In the genomic region with DNA sequence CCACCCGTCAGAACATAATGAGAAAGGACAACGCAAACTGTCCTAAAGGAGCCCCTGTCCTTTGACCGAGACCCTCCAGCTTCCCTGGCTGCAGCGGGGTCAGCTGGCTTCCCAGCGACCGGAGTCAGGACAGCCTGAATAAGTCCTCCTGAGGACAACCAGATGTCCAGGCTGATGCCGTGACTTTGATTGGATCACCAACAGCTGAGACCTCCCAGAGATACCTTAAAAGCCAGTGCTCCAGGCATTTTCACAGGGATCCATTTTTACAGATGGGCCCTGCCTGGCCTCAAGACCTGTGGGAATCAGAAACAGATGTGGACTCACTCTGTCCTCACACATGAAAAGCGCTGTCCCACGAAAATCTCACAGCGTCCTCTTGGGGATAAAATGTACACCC, we compare ENCODE assay signal across 22 mouse cellular contexts.
DNase-seq lines count a peak whose midpoint lies in the region; ATAC-seq lines count a peak whose summit lies in the region.
"Had no signal": no experiment of that assay in that cellular context is flagged by ENCODE, and none has a peak within 500 bp of the region (broad histone marks: within the 10 kb centered on the region; RNA-seq: fewer than 3 reads in every experiment).

No protein-coding gene starts in this region.

- DNase-seq in hindbrain, embryonic 11.5 days (ENCODE audit: low spot score), result peak; percentile 22
- DNase-seq in embryo, embryonic 11 days, result peak; percentile 61
- peak; percentile 46 for DNase-seq in hindlimb bud, embryonic 11.5 days (ENCODE audit: extremely low spot score, low read depth, low spot score)
- DNase-seq in yolk sac, embryonic 10.5 days (ENCODE audit: low spot score), result peak; percentile 24
- DNase-seq in urinary bladder, adult 18-20 months (ENCODE audit: low spot score in 2 of 2), result no peak
- DNase-seq: adrenal gland, postnatal 25 days; B cell, adult 2 months; cerebellum, adult 18-20 months; gastrocnemius, postnatal 36 days; heart, postnatal 10 days; kidney, adult 11 months; thymus, postnatal 25 days had no signal

- ATAC-seq in hindbrain, embryonic 11.5 days (ENCODE audit: low FRiP score), result no peak
- ATAC-seq in hindbrain, embryonic 12.5 days (ENCODE audit: low FRiP score), result no peak
- no peak for ATAC-seq in cerebellum, adult (ENCODE audit: insufficient number of reproducible peaks, low FRiP score, low TSS enrichment)
- ATAC-seq: forebrain, embryonic 14.5 days; hindbrain, postnatal 0 days; lung, postnatal 0 days; midbrain, embryonic 16.5 days had no signal

- no peaks in the 10 kb centered on the region for H3K36me3 ChIP-seq in hindbrain, embryonic 11.5 days (ENCODE audit: control insufficient read depth, insufficient read depth, low read length)
- no peaks in the 10 kb centered on the region for H3K36me3 ChIP-seq in hindbrain, embryonic 12.5 days
- H3K36me3 ChIP-seq: heart, embryonic 10.5 days; limb, embryonic 15.5 days; liver, embryonic 15.5 days had no signal

- H3K27ac ChIP-seq in hindbrain, embryonic 11.5 days (ENCODE audit: low read depth, low read length), result no peak overlapping the region
- no peak overlapping the region for H3K27ac ChIP-seq in hindbrain, embryonic 12.5 days
- H3K27ac ChIP-seq: heart, embryonic 10.5 days; hindbrain, postnatal 0 days; kidney, postnatal 0 days; limb, embryonic 15.5 days; liver, embryonic 15.5 days had no signal

- H3K4me2 ChIP-seq in hindbrain, embryonic 11.5 days (replicated peaks; ENCODE audit: low read depth, low read length), result no peak overlapping the region
- no peak overlapping the region for H3K4me2 ChIP-seq in hindbrain, embryonic 12.5 days (replicated peaks)
- H3K4me2 ChIP-seq: limb, embryonic 15.5 days; liver, embryonic 15.5 days had no signal

- H3K4me3 ChIP-seq in hindbrain, embryonic 11.5 days (ENCODE audit: low read depth, low read length), result no peak overlapping the region
- H3K4me3 ChIP-seq in hindbrain, embryonic 12.5 days, result no peak overlapping the region
- H3K4me3 ChIP-seq: heart, embryonic 10.5 days; limb, embryonic 15.5 days; liver, embryonic 15.5 days had no signal

- WGBS in hindbrain, embryonic 11.5 days, result 48% methylated on average over 10 of the region's 10 CpGs
- 45% methylated on average over 10 of the region's 10 CpGs for WGBS in hindbrain, embryonic 12.5 days

- H3K9ac ChIP-seq in hindbrain, embryonic 11.5 days (ENCODE audit: low read depth, low read length), result no peak overlapping the region
- no peak overlapping the region for H3K9ac ChIP-seq in hindbrain, embryonic 12.5 days
- H3K9ac ChIP-seq: limb, embryonic 15.5 days; liver, embryonic 15.5 days had no signal

- H3K9me3 ChIP-seq in hindbrain, embryonic 11.5 days (ENCODE audit: control insufficient read depth, low read length), result no peaks in the 10 kb centered on the region
- no peaks in the 10 kb centered on the region for H3K9me3 ChIP-seq in hindbrain, embryonic 12.5 days (replicated peaks)
- H3K9me3 ChIP-seq: heart, embryonic 10.5 days; limb, embryonic 15.5 days; liver, embryonic 15.5 days had no signal

- H3K4me1 ChIP-seq in hindbrain, embryonic 11.5 days (replicated peaks; ENCODE audit: control insufficient read depth, insufficient read depth, low read length), result no peaks in the 10 kb centered on the region
- no peaks in the 10 kb centered on the region for H3K4me1 ChIP-seq in hindbrain, embryonic 12.5 days
- H3K4me1 ChIP-seq: heart, embryonic 10.5 days; limb, embryonic 15.5 days; liver, embryonic 15.5 days had no signal

- H3K27me3 ChIP-seq in hindbrain, embryonic 11.5 days (ENCODE audit: control insufficient read depth, insufficient read depth, low read length), result no peaks in the 10 kb centered on the region
- H3K27me3 ChIP-seq in hindbrain, embryonic 12.5 days, result no peaks in the 10 kb centered on the region
- H3K27me3 ChIP-seq: limb, embryonic 15.5 days; liver, embryonic 15.5 days had no signal

Comparison
In these comparisons a context has a peak if more than half of its experiments do, and no peak if none do; other contexts are left out.
1. DNase-seq: peak in hindbrain, embryonic 11.5 days (single experiment), embryo, embryonic 11 days (single experiment), hindlimb bud, embryonic 11.5 days (single experiment) and yolk sac, embryonic 10.5 days (single experiment); none in urinary bladder, adult 18-20 months (0 of 2).